Mouse (Mus musculus) layer of hippocampus, adult 18-20 months (tissue): ENCODE measurements around the gene Gzmb. TPM values are rescaled to one million over a fixed set of nuclear protein-coding genes. Genes with fewer than 3 reads are reported as not detected.

Experiments
- total RNA-seq, 2 experiments: library from RNA; stranded (reverse); gene quantifications; 2 replicates each; pipeline ENCODE4 v1.2.3; 2021

Gzmb gene
- total RNA-seq, 2 experiments from 2014 or later = not detected

Other genes with a start within 250 kb of the Gzmb start
- gene Mcpt1, start 244.3 kb downstream of the Gzmb start, total RNA-seq = not detected
- not detected for gene Mcpt9, start 231.8 kb downstream of the Gzmb start, total RNA-seq
- gene Mcpt2, start 220.2 kb downstream of the Gzmb start, total RNA-seq = not detected
- under 1 TPM in 1 of 2 experiments, not detected in 1; 0.30 TPM for gene Mcpt4, start 199.9 kb downstream of the Gzmb start, total RNA-seq
- not detected for gene Mcpt8, start 177.0 kb downstream of the Gzmb start, total RNA-seq
- gene Ctsg, start 159.7 kb downstream of the Gzmb start, total RNA-seq = not detected
- gene Gzme, start 141.6 kb downstream of the Gzmb start, total RNA-seq = not detected
- gene Gzmd, start 129.7 kb downstream of the Gzmb start, total RNA-seq = not detected
- gene Gzmg, start 102.7 kb downstream of the Gzmb start, total RNA-seq = not detected
- not detected for gene Gzmn, start 87.7 kb downstream of the Gzmb start, total RNA-seq
- not detected for gene Gzmf, start 50.8 kb downstream of the Gzmb start, total RNA-seq
- not detected for gene Gzmc, start 27.6 kb downstream of the Gzmb start, total RNA-seq
- gene Atp12a, start 102.8 kb upstream of the Gzmb start, total RNA-seq = under 1 TPM in 1 of 2 experiments, not detected in 1; 0.28 TPM
- under 1 TPM; 0.50 to 0.68 TPM for gene Rnf17, start 140.3 kb upstream of the Gzmb start, total RNA-seq